Mouse (Mus musculus) midbrain, embryonic 10.5 days (tissue): Measurements from ENCODE around the gene Gm21976. TPM values are rescaled to one million over a fixed set of nuclear protein-coding genes. Genes with fewer than 3 reads are reported as not detected.

Experiments
- DNase-seq: peaks from one replicate; pipeline ENCODE4 v3.0.0-alpha.2; 2017; ENCODE audit warnings: low spot score
- H3K27ac ChIP-seq: fragments of 300-500 bp; sonication (generic); replicated peaks from 2 replicates; pipeline ENCODE4 v1.5.1; 2016; ENCODE audit warnings: mild to moderate bottlenecking
- H3K27me3 ChIP-seq: fragments of 300-500 bp; sonication (generic); 2 replicates; pipeline ENCODE4 v1.6.1; 2016; ENCODE audit warnings: low read depth, mild to moderate bottlenecking; ENCODE audit not compliant: poor library complexity, severe bottlenecking
- H3K36me3 ChIP-seq: fragments of 300-500 bp; sonication (generic); 2 replicates; pipeline ENCODE4 v1.6.1; 2016; ENCODE audit warnings: mild to moderate bottlenecking, moderate library complexity
- H3K4me1 ChIP-seq: fragments of 300-500 bp; sonication (generic); 2 replicates; pipeline ENCODE4 v1.6.1; 2016
- H3K4me3 ChIP-seq: fragments of 300-500 bp; sonication (generic); 2 replicates; pipeline ENCODE4 v1.5.1; 2016; ENCODE audit warnings: mild to moderate bottlenecking, moderate library complexity
- H3K9me3 ChIP-seq: fragments of 300-500 bp; sonication (generic); replicated peaks from 2 replicates; pipeline ENCODE4 v1.6.1; 2016; ENCODE audit warnings: mild to moderate bottlenecking
- WGBS: fragments of 180-500 bp; shearing (Covaris S2); methylation state at CpG from one replicate; pipeline ENCODE4 v1.1.7; 2016; 5-methylcytosine and 5-hydroxymethylcytosine counted together
- polyA plus RNA-seq: library from polyadenylated mRNA; unstranded; fragments of >200 nt; fragmentation: Nextera tagmentation; extraction: Ambion mirVana; gene quantifications from 2 replicates; pipeline ENCODE4 v1.2.1, GENCODE M21; 2016

Gene Gm21976
- not detected in 2 replicates for polyA plus RNA-seq

DNA sequence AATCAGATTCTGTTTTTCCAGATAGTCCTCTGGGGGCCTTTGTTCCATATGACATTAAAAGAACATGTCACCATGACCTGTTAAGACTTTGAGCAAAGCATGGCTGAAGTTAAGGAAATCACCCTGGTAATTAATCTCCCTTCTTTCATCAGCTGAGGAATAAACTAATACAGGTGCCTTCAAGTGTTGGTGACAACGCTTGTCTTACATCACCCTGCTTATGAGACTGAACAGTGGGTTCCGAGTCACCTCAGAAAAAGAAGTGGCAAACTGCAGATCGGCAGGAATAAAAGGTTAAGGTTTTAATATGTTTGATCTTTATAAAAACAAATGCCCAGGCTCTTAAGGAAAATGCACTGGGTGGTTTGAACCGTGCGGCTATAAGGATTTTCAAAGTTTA is at the start of gene Gm21976:
TSS of gene Gm21976 (plus strand) at position 202 of the 400 bp plus-strand sequence.
- peaks cover 14% of the 10 kb centered on the region for H3K36me3 ChIP-seq
- H3K4me3 ChIP-seq: no peak within 1 kb of the TSS
- no peak for DNase-seq
- 88% methylated on average over 5 of the region's 5 CpGs for WGBS
- H3K27ac ChIP-seq: no peak within 1 kb of the TSS
- no peaks in the 10 kb centered on the region for H3K9me3 ChIP-seq
- H3K27me3 ChIP-seq: no peaks in the 10 kb centered on the region
- H3K4me1 ChIP-seq: no peaks in the 10 kb centered on the region

DNA sequence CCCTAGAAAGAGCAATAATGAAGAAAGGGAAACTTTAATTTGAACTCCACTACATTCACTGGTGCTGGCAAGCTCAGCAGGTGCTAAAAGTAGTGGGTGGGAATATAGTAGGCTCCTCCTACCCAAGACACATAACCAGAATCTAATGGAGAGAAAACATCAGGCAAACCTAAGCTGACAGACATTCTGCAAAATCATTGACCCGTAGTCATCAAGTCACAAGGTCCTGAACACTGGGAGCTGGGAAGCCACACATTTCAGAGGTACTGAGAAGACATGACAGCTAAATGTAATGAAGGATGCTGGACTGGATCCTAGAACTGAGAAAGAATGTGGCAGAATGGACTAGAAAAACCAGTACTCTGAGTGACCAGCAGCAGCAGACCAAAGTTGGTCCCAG is 49.2 kb upstream of the Gm21976 start:
- 84% methylated on average over 1 of the region's 1 CpGs for WGBS
- Histone ChIP-seq H3K36me3 (no peaks in the 10 kb centered on the region), H3K9me3 (no peaks in the 10 kb centered on the region), H3K4me1 (peaks cover 13% of the 10 kb centered on the region; the same call in 1 of the 2 replicates), H3K27ac (no peak overlapping the region), H3K27me3 (no peaks in the 10 kb centered on the region), H3K4me3 (no peak overlapping the region)
- no peak for DNase-seq

DNA sequence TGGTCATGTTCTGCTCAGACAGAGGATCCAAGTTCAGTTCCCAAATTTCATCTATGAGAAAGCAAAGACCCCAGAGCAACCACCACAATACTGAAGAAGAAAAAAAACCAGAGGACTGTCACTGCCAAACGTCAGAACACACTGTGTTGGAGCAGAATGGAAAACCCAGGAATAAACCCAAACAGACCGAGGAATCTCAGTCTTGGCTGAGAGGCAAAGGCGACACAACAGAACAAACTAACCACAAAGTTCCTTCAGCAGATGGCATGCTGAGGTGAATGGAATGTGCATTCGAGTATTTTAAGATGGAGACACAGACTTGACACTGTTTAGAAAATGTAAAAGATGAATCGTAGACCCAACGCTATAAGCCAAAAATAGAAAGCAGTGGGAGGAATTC is 44.2 kb upstream of the Gm21976 start:
- Histone ChIP-seq H3K36me3 (no peaks in the 10 kb centered on the region), H3K9me3 (no peaks in the 10 kb centered on the region), H3K27ac (no peak overlapping the region), H3K4me3 (no peak overlapping the region), H3K4me1 (peaks cover 3% of the 10 kb centered on the region; the same call in 1 of the 2 replicates), H3K27me3 (no peaks in the 10 kb centered on the region)
- 86% methylated on average over 6 of the region's 6 CpGs for WGBS
- no peak for DNase-seq

DNA sequence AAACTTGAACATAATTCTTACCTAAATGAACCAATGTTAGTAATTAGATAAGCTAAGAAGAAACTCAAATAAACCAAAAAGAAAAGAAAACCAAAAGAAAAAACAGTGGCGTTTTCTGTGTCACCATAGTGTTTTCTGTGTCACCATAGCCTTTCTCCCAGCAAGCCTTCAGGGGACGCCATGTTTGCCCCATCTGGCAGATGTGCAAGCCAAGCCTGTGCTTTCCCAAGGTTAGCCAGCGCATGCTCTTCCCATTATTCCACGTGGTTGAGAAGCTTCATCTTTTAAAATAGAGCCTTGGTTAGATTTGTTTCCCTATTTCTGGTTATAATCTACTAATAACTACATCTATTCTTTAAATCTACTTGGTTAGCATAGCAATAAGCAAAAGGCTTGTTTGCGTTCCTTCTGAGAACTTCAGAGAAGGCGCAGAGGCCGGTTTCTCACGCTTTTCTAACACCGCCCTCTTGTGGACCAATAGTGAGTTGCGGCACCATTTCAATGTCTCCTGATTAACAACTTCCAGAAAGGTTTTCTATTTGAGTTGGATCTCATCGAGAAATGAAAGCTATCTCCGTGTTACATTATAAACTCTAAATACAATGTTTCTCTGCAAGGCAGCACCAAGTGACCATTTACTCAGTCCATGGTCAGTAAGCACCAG is 39.6 kb upstream of the Gm21976 start:
- 23% methylated on average over 12 of the region's 12 CpGs for WGBS
- Histone ChIP-seq H3K27me3 (no peaks in the 10 kb centered on the region), H3K4me1 (no peaks in the 10 kb centered on the region), H3K36me3 (no peaks in the 10 kb centered on the region), H3K9me3 (no peaks in the 10 kb centered on the region), H3K4me3 (no peak overlapping the region), H3K27ac (no peak overlapping the region)
- DNase-seq: peak; percentile 65

DNA sequence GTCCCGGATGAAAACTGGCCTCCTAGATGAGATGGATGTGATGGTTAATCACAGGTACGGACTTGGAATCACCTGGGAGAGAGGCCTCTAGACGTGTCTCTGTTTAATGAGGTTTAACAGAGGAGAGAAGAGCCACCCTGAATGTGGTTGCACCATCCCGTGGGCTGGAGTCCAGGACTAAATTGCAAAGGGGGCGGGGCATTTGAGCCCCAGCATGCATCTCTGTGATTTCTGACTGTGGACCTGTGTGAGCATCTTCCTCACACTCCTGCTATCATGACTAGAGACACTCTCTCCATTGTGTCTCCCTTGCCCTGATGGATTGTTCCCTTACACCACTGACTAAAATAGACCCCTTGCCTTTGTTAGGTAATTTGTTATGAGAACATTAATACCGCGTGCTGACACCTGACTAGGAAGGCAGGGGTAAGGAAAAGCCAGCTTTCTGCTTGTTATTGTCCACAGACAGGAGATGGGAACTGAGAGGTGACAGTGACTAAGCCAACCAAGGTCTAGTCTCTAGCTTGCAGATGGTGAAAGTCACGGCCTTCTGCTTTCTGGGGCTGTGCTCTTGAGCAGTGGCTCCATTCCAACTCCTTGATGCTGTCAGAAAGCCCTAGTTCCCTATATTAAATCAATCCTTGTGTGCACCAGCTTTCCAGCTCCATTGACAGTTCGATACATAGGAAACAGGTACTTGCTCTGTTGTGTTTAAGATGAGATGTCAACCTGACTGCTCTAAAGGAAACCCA is 38.0 kb upstream of the Gm21976 start:
- no peak overlapping the region for H3K27ac ChIP-seq
- H3K4me3 ChIP-seq: no peak overlapping the region
- H3K9me3 ChIP-seq: no peaks in the 10 kb centered on the region
- no peaks in the 10 kb centered on the region for H3K4me1 ChIP-seq
- no peaks in the 10 kb centered on the region for H3K36me3 ChIP-seq
- no peaks in the 10 kb centered on the region for H3K27me3 ChIP-seq
- no peak for DNase-seq
- WGBS: 80% methylated on average over 9 of the region's 9 CpGs

DNA sequence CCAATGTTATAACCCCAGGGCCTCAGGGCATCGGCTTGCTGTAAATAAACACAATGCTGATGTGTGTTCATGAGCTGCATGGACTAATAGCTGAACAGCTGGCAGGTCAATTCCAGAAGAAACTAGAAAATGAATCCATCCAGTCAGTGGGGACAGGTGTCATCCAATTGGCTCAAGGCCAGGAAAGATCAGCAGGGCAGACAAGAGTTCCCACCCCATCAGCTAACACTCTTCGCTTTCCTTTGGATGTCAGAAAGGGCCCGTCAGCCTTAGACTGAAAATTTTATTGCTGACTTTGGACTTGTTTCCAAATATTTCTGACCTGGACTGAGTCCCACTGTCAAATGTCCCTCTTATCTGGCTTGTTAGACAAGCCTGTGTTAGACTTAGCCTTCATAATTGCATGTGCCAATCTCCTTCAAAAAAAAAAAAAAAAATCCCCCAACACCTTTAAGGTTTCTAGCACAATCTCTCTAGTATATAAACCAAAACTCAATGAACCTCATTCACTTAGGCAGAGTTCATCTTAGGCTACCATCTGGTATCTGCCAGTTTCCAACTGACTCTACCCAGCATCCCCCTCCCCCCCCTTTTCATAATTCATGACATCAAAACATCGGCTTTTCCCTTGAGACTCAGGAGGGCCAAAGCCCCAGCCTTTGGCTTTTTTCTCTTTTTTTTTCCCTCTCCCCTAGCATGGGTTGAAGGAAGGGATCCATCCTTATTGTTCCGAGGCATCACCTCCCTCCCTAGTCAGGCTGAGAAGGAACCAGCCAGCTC is 34.9 kb upstream of the Gm21976 start:
- WGBS: 83% methylated on average over 5 of the region's 5 CpGs
- H3K9me3 ChIP-seq: no peaks in the 10 kb centered on the region
- no peak for DNase-seq

DNA sequence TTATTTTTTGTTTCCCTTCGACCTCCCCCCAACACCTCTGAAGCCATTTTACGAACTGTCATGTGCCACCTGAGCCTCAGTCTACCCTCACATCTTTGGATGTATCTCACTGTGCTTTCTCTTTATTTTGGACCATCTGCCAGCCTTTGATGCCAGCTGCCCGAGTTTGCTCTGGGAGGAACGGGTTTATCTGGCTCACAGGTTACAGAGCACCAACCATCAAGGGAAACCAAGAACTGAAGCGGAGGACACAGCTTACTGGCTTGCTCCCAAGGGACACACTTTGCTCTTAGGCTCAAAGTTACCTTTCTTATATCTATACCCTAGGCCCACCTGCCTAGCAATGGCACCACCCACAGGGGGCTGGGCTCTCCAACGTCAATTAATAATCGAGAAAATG is 34.3 kb upstream of the Gm21976 start:
- WGBS: 79% methylated on average over 7 of the region's 7 CpGs
- no peak overlapping the region for H3K27ac ChIP-seq
- no peaks in the 10 kb centered on the region for H3K4me1 ChIP-seq
- H3K36me3 ChIP-seq: peaks cover 34% of the 10 kb centered on the region
- H3K4me3 ChIP-seq: no peak overlapping the region
- no peak for DNase-seq
- H3K9me3 ChIP-seq: no peaks in the 10 kb centered on the region
- no peaks in the 10 kb centered on the region for H3K27me3 ChIP-seq

More for the DNA sequence above, 34.9 kb upstream of the Gm21976 start:
- H3K4me1 ChIP-seq: no peaks in the 10 kb centered on the region
- H3K36me3 ChIP-seq: peaks cover 28% of the 10 kb centered on the region
- H3K4me3 ChIP-seq: no peak overlapping the region
- H3K27me3 ChIP-seq: no peaks in the 10 kb centered on the region
- no peak overlapping the region for H3K27ac ChIP-seq

DNA sequence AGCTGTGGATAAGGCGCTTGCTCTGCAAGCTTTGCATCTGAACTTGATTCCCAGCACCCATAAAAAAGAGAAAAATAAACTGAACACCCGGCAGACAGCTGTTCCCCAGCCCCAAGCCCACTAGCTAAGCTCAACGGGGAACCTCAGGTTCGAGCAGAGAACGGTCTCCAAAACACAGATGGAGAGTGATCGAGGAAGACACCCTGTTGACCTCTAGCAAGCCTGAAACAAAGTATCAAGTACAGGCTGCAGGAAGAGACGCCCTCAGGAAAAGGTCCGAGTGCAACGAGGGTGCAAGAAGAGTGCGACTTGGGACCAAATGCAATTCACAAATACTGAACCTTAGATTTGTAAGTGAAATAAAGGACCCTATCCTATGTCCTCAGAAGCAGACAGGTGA is 30.1 kb upstream of the Gm21976 start:
- Histone ChIP-seq H3K27ac (no peak overlapping the region), H3K27me3 (no peaks in the 10 kb centered on the region), H3K4me3 (no peak overlapping the region), H3K4me1 (no peaks in the 10 kb centered on the region), H3K9me3 (no peaks in the 10 kb centered on the region), H3K36me3 (peaks cover 76% of the 10 kb centered on the region)
- DNase-seq: no peak
- whole genome bisulfite sequencing: 92% methylated on average over 10 of the region's 10 CpGs

DNA sequence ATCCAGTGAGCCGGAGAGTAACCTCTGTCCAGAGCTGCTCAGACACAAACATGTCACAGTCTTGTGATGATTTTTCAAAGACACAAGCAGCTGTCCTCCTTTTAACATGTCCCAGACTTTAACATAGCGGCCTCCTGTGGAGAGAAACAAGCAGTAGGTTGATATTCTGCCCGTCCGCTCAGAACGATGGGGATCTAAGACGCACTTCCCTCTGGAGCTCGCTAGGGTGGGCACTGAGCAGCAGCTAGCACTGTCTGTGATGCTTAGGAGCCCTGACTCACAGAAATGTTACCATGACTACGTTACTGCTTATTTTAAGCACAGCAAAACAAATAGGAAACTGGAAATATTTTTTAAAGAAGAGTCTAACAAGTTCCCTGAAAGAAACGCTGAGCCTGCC is 24.8 kb upstream of the Gm21976 start:
- no peak overlapping the region for H3K27ac ChIP-seq
- no peaks in the 10 kb centered on the region for H3K9me3 ChIP-seq
- 82% methylated on average over 9 of the region's 9 CpGs for WGBS
- peaks cover 99% of the 10 kb centered on the region for H3K36me3 ChIP-seq
- no peaks in the 10 kb centered on the region for H3K27me3 ChIP-seq
- DNase-seq: no peak
- H3K4me3 ChIP-seq: no peak overlapping the region
- no peaks in the 10 kb centered on the region for H3K4me1 ChIP-seq

DNA sequence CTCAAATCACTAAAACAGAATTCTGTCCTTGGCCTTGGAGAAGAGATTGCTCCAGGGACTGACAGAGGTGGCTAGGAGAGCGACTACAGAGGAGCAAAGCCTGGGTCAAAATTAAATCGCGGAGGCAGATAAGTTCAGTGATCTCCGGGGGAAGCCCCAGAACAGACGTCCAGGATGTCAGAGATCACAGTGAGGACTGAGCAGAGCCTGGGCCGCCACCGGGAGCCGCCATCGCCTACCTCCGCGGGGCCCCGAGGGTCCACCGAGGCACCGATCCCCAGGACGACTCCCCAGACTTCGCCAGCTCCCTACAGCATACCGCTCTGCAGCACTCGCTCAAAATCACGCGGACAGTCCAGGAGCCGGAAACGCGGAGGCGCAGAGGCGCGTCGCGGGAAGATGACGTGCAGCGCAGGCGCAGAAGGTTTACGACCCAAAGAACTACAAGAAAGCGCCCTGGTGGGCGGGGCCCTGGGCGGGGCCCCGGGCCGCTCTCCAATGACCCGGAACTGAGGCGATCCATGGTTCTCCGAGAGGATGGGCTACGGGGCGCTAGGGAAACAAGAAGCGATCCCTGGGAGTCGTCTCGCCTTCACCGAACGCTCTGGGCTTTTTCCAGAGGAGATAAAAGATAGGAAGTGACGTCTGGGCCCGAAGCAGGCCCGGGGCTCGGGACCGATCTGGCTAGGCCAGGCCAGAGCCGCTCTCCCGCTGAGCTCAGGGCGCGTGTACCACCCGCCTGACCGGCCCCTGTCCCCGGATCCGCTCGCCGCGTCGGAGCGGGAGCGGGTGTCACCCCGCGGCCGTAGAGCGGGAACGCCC is 16.8 kb upstream of the Gm21976 start, which contains the start of the genes Utp15 and Ankra2:
TSS of gene Utp15 (minus strand) at position 406 of the 822 bp plus-strand sequence.
TSS of gene Ankra2 (plus strand) at position 439 of the 822 bp plus-strand sequence.
- Histone ChIP-seq H3K27me3 (no peaks in the 10 kb centered on the region), H3K36me3 (peaks cover 32% of the 10 kb centered on the region), H3K27ac (peak within 1 kb of the TSS; percentile 93), H3K4me3 (peak within 1 kb of the TSS; percentile 87), H3K9me3 (no peaks in the 10 kb centered on the region), H3K4me1 (peaks cover 24% of the 10 kb centered on the region)
- peak; percentile 99 for DNase-seq
- WGBS: 0% methylated on average over 69 of the region's 71 CpGs

DNA sequence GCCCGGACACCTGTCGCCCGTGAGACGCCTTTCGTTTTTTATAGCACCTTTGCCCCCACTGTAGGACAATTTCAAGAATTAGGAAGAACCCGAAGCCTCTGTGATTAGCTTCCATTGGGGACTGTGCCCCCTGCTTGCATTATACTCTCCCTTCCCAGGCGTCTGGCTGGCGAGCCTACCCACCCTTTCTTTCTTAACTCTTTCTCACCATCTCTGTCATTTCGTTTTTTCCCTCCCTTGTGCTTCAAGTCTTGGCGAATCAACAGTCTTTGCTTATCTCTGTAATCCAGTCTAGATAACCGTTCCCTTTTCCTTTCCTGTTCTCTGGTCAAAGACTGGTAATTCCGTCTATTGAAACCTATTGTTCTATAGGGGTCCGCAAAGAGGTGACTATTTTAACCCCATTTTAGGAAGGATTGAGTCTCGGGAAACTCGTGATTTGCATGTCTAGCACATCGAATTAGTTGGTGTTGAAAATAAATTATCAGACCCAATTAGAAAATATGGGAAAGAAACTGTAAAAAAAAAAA is 16.2 kb upstream of the Gm21976 start:
- no peak for DNase-seq
- Histone ChIP-seq H3K27ac (peak overlapping the region; percentile 93), H3K4me1 (peaks cover 24% of the 10 kb centered on the region), H3K36me3 (peaks cover 32% of the 10 kb centered on the region), H3K9me3 (no peaks in the 10 kb centered on the region), H3K27me3 (no peaks in the 10 kb centered on the region), H3K4me3 (peak overlapping the region; percentile 87)
- 1% methylated on average over 16 of the region's 16 CpGs for WGBS

DNA sequence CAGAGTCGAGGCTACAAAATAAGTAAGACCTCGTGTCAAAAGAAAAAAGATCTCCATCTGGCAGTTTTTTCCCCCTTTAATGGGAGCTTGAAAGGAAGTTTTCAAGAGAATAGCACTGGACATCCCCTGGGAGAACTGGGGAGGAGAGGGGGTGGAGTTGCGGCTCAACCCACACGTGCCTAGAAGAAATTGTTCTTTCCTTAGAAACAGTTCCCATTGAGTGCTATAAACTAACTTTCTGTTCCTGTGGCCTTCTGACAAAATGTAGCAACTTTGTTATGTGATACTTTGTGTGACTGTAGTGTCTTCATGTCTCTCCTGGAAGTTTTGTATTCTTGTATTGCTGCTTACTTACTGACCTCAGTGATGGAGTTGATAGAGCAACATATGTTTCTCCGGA is 15.6 kb upstream of the Gm21976 start:
- DNase-seq: no peak
- Histone ChIP-seq H3K36me3 (peaks cover 32% of the 10 kb centered on the region), H3K27ac (peak overlapping the region; percentile 93), H3K27me3 (no peaks in the 10 kb centered on the region), H3K9me3 (no peaks in the 10 kb centered on the region), H3K4me3 (peak overlapping the region; percentile 87), H3K4me1 (peaks cover 24% of the 10 kb centered on the region)
- WGBS: 42% methylated on average over 5 of the region's 5 CpGs
